Mouse (Mus musculus): ENCODE measurements around the gene Anp32a.

The Anp32a gene

GRCm38 (mm10) chr9:62341123-62341486 is at the start of gene Anp32a:
Anp32a (plus strand) TSS chr9:62341293.
- in situ Hi-C loops (cut with MboI): no loop called here

GRCm38 (mm10) chr9:62295006-62295698 is 45.9 kb upstream of the Anp32a start:
- in situ Hi-C loops (cut with MboI): loop anchor here (10.0 kb wide), 1 partner anchor 260 kb away; no protein-coding TSS in a partner anchor

- in situ Hi-C loops (cut with MboI): loop anchor here (10.0 kb wide), 1 partner anchor 258 kb away; no protein-coding TSS in a partner anchor
Measured at GRCm38 (mm10) chr9:62296891-62297290, 44.2 kb upstream of the Anp32a start.

GRCm38 (mm10) chr9:62315556-62315955 is 25.5 kb upstream of the Anp32a start:
- in situ Hi-C loops (cut with MboI): no loop called here

GRCm38 (mm10) chr9:62318729-62319128 is 22.4 kb upstream of the Anp32a start:
- in situ Hi-C loops (cut with MboI): no loop called here

GRCm38 (mm10) chr9:62323816-62324215 is 17.3 kb upstream of the Anp32a start:
- in situ Hi-C loops (cut with MboI): no loop called here

GRCm38 (mm10) chr9:62325965-62326364 is 15.1 kb upstream of the Anp32a start:
- in situ Hi-C loops (cut with MboI): no loop called here

- in situ Hi-C loops (cut with MboI): no loop called here
Measured at GRCm38 (mm10) chr9:62334298-62334825, 6.7 kb upstream of the Anp32a start.

- in situ Hi-C loops (cut with MboI): no loop called here
Measured at GRCm38 (mm10) chr9:62335396-62335795, 5.7 kb upstream of the Anp32a start.

GRCm38 (mm10) chr9:62337924-62338635 is 3.0 kb upstream of the Anp32a start:
- in situ Hi-C loops (cut with MboI): no loop called here

GRCm38 (mm10) chr9:62338636-62339191 is 2.4 kb upstream of the Anp32a start:
- in situ Hi-C loops (cut with MboI): no loop called here

GRCm38 (mm10) chr9:62340301-62341122 is 581 bp upstream of the Anp32a start:
- in situ Hi-C loops (cut with MboI): no loop called here

GRCm38 (mm10) chr9:62341701-62342440 is 778 bp downstream of the Anp32a start:
- in situ Hi-C loops (cut with MboI): no loop called here

GRCm38 (mm10) chr9:62342441-62343191 is 1.5 kb downstream of the Anp32a start:
- in situ Hi-C loops (cut with MboI): no loop called here

GRCm38 (mm10) chr9:62343192-62343903 is 2.3 kb downstream of the Anp32a start:
- in situ Hi-C loops (cut with MboI): no loop called here

GRCm38 (mm10) chr9:62343904-62344491 is 2.9 kb downstream of the Anp32a start:
- in situ Hi-C loops (cut with MboI): no loop called here

GRCm38 (mm10) chr9:62344545-62344944 is 3.5 kb downstream of the Anp32a start:
- in situ Hi-C loops (cut with MboI): no loop called here

- in situ Hi-C loops (cut with MboI): no loop called here
Measured at GRCm38 (mm10) chr9:62345081-62345481, 4.0 kb downstream of the Anp32a start.

- in situ Hi-C loops (cut with MboI): no loop called here
Measured at GRCm38 (mm10) chr9:62345633-62346387, 4.7 kb downstream of the Anp32a start.

All from mature B cell (primary cell).